Mouse (Mus musculus): ENCODE results near the gene Lipe. TPM values are rescaled to one million over a fixed set of nuclear protein-coding genes. Genes with fewer than 3 reads are reported as not detected.

Lipe gene
- total RNA-seq (2023), result 29.9 to 35.4 TPM (median 33.8 TPM) in 4 replicates

GRCm38 (mm10) chr7:25398610-25399009 lies at the start of gene Lipe:
Lipe (minus strand) TSS chr7:25398710.

GRCm38 (mm10) chr7:25412833-25413441 lies 14.4 kb upstream of the Lipe start, which contains the start of gene Cxcl17:
Cxcl17 (minus strand) TSS chr7:25412886.

GRCm38 (mm10) chr7:25369058-25369749 lies 29.3 kb downstream of the Lipe start, which contains the start of gene Cnfn:
Cnfn (minus strand) TSS chr7:25369724.

Other genes starting within 250 kb of the Lipe start
- 169 to 195 TPM (median 186 TPM) in 4 replicates for gene Pou2f2, start 219.0 kb downstream of the Lipe start, total RNA-seq (2023)
- gene Dedd2, start 178.1 kb downstream of the Lipe start, total RNA-seq (2023), result 95.4 to 116 TPM (median 97.6 TPM) in 4 replicates
- 13.8 to 17.0 TPM (median 15.0 TPM) in 4 replicates for gene Zfp526, start 177.3 kb downstream of the Lipe start, total RNA-seq (2023)
- 81.1 to 85.7 TPM (median 84.3 TPM) in 4 replicates for gene Gsk3a, start 160.9 kb downstream of the Lipe start, total RNA-seq (2023)
- gene Erf, start 147.9 kb downstream of the Lipe start, total RNA-seq (2023), result 15.6 to 21.6 TPM (median 20.3 TPM) in 4 replicates
- gene Cic, start 131.0 kb downstream of the Lipe start, total RNA-seq (2023), result 308 to 353 TPM (median 332 TPM) in 4 replicates
- gene Pafah1b3, start 100.7 kb downstream of the Lipe start, total RNA-seq (2023), result 45.1 to 61.2 TPM (median 47.3 TPM) in 4 replicates
- 0.48 TPM in 1 of 4 replicates, not detected in the others for gene Prr19, start 97.3 kb downstream of the Lipe start, total RNA-seq (2023)
- gene Tmem145, start 92.6 kb downstream of the Lipe start, total RNA-seq (2023), result not detected in 4 replicates
- gene Megf8, start 81.5 kb downstream of the Lipe start, total RNA-seq (2023), result 1.9 to 2.4 TPM (median 2.3 TPM) in 4 replicates
- not detected in 4 replicates for gene Cnfn, start 29.0 kb downstream of the Lipe start, total RNA-seq (2023)
- gene Cxcl17, start 14.2 kb upstream of the Lipe start, total RNA-seq (2023), result not detected in 4 replicates
- gene Ceacam1, start 78.9 kb upstream of the Lipe start, total RNA-seq (2023), result 42.2 to 47.3 TPM (median 44.1 TPM) in 4 replicates
- gene Ceacam2, start 141.1 kb upstream of the Lipe start, total RNA-seq (2023), result 8.2 to 9.3 TPM (median 8.7 TPM) in 4 replicates
- not detected in 4 replicates for gene Erich4, start 217.2 kb upstream of the Lipe start, total RNA-seq (2023)
- gene Dmac2, start 220.7 kb upstream of the Lipe start, total RNA-seq (2023), result 84.1 to 109 TPM (median 97.4 TPM) in 4 replicates
- 25.0 to 35.4 TPM (median 32.0 TPM) in 4 replicates for gene B3gnt8, start 227.9 kb upstream of the Lipe start, total RNA-seq (2023)

Measured in B cell, adult 62 days (primary cell).